Mouse (Mus musculus) cerebellum, adult 2 months (tissue): ENCODE measurements around the gene Sdk1.

Experiments used
- CTCF ChIP-seq: fragments of 200-500 bp; IDR thresholded peaks from 2 replicates; pipeline ENCODE4 v1.5.1; 2011; ENCODE audit warnings: low read depth, mild to moderate bottlenecking, control low read depth, low read length, moderate library complexity, borderline replicate concordance; ENCODE audit not compliant: insufficient read depth
- POLR2A ChIP-seq: fragments of 200-500 bp; IDR thresholded peaks from 2 replicates; pipeline ENCODE4 v1.6.1; 2011; ENCODE audit warnings: low read length, control low read depth, borderline replicate concordance; ENCODE audit not compliant: insufficient read depth

DNA sequence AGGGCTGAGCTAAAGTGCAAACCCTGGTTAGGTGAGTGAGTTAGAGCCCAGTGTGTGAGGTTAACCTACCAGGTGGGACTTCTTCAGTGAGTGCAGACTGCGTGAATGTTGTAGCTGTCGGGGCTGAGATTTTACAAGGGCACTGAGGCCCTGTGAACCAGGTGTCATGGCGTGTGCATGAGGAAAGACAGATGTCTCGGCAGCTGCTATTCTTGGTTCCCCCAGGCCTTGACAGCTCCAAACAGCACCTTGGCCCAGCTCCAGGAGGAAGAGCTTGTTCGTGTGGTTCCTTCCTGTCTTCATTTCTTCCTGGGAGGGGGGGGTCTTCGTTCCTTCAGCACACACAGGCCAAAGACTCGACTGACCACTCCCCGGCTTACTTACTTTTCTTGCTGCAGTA is 517.6 kb downstream of the Sdk1 start:
- TF ChIP-seq POLR2A (no peak), CTCF (no peak)
